Mouse (Mus musculus): ENCODE data around the gene Lrpprc. TPM values are rescaled to one million over a fixed set of nuclear protein-coding genes. Genes with fewer than 3 reads are reported as not detected.
A peak's percentile ranks its signal among the peaks of the same experiment; 100 is the strongest.

The Lrpprc gene
- total and polyA plus RNA-seq, 3 experiments, result 54.4 to 73.8 (median 65.9) TPM

DNA sequence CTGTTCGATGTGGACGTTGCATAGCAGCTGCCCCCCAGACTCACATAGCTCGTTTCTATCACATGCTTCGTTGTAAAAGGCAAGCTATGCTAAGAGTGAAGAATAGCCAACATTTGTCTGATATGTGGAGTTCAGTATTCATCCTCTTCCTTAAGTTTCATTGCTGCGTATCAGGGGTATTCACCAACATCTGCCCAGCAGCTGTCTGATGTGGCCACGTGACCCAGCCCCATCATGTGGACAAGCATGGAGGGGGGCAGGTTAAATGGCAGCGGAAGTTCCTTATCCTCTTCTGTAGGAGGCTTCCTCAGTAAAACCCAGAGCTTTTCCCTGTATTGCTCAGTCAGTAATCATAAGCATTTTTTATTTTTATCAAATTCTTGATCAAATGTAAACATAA, 132.8 kb downstream of the Lrpprc start:
- dilution Hi-C loops (cut with MboI; ENCODE audit: extremely low pct_ligation_motif_present, extremely low pct_unique_long_range_greater_than_20kb, low sequenced_read_pairs), result no loop called here

DNA sequence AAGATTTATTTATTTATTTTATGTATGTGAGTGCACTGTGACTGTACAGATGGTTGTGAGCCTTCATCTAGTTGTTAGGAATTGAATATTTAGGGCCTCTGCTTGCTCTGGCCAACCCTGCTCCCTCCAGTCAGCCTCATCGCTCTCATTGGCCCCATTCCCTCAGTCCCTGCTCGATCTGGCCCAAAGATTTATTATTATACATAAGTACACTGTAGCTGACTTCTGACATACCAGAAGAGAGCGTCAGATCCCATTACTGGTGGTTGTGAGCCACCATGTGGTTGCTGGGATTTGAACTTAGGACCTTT, 133.2 kb downstream of the Lrpprc start:
- Histone ChIP-seq H3K79me2 (replicated peaks; ENCODE audit: control insufficient read depth, extremely low read depth, insufficient read depth, poor library complexity, severe bottlenecking) (no peaks in the 10 kb centered on the region), H3K9ac (ENCODE audit: insufficient read depth, low read depth) (no peak overlapping the region), H3K4me2 (ENCODE audit: insufficient read depth, low read depth, poor library complexity, severe bottlenecking) (no peak overlapping the region), H3K9me3 (replicated peaks; ENCODE audit: low read length) (no peaks in the 10 kb centered on the region), H3K27ac (ENCODE audit: insufficient read depth, low read depth) (no peak overlapping the region), H3K36me3 (replicated peaks in 1 of 2; ENCODE audit: control insufficient read depth in 1 of 2, insufficient read depth in 1 of 2, low read length in 1 of 2) (peaks cover 0 to 12% of the 10 kb centered on the region in 2 experiments), H3K27me3 (replicated peaks) (no peaks in the 10 kb centered on the region), H3K4me3 (replicated peaks in 1 of 3; ENCODE audit: low read depth in 2 of 3, low read length in 2 of 3, poor library complexity in 1 of 3) (no peak overlapping the region), H3K4me1 (ENCODE audit: control insufficient read depth in 1 of 2, insufficient read depth in 2 of 2) (0 out of 4 replicates have a peak, but pooled peaks cover 0 to 3% of the 10 kb centered on the region in 2 experiments)
- in situ Hi-C loops (cut with MboI; ENCODE audit: low pct_ligation_motif_present, low pct_unique_long_range_greater_than_20kb, low sequenced_read_pairs) (no loop called here), dilution Hi-C loops (cut with MboI; ENCODE audit: extremely low pct_ligation_motif_present, extremely low pct_unique_long_range_greater_than_20kb, low sequenced_read_pairs) (no loop called here)
- TF ChIP-seq ZC3H11A (IDR thresholded peaks at IDR 0.05; ENCODE audit: low read depth, low read length), result no peak
- peak; percentile 6 for TF ChIP-seq RAD21 (IDR thresholded peaks at IDR 0.05; ENCODE audit: low read depth, low read length)
- no peak for TF ChIP-seq USF1 (IDR thresholded peaks at IDR 0.05; ENCODE audit: low read depth, low read length)
- DNase-seq (ENCODE audit: extremely low read depth), result no peak

More for the DNA sequence above, 132.8 kb downstream of the Lrpprc start:
- no peaks in the 10 kb centered on the region for H3K27me3 ChIP-seq (replicated peaks)
- no peaks in the 10 kb centered on the region for H3K9me3 ChIP-seq (replicated peaks; ENCODE audit: low read length)
- no peak overlapping the region for H3K4me3 ChIP-seq (replicated peaks in 1 of 3; ENCODE audit: low read depth in 2 of 3, low read length in 2 of 3, poor library complexity in 1 of 3)
- peaks cover 0 to 9% of the 10 kb centered on the region in 2 experiments for H3K36me3 ChIP-seq (replicated peaks in 1 of 2; ENCODE audit: control insufficient read depth in 1 of 2, insufficient read depth in 1 of 2, low read length in 1 of 2)
- 0 out of 4 replicates have a peak, but pooled peaks cover 0 to 3% of the 10 kb centered on the region in 2 experiments for H3K4me1 ChIP-seq (ENCODE audit: control insufficient read depth in 1 of 2, insufficient read depth in 2 of 2)
- no peak overlapping the region for H3K9ac ChIP-seq (ENCODE audit: insufficient read depth, low read depth)
- no peak for TF ChIP-seq CTCF (conservative IDR thresholded peaks at IDR 0.05 in 1 of 2, IDR thresholded peaks at IDR 0.05 in 1 of 2; ENCODE audit: low read depth in 2 of 2, low read length in 2 of 2)
- no peak overlapping the region for H3K27ac ChIP-seq (ENCODE audit: insufficient read depth, low read depth)
- no peaks in the 10 kb centered on the region for H3K79me2 ChIP-seq (replicated peaks; ENCODE audit: control insufficient read depth, extremely low read depth, insufficient read depth, poor library complexity, severe bottlenecking)
- no peak overlapping the region for H3K4me2 ChIP-seq (ENCODE audit: insufficient read depth, low read depth, poor library complexity, severe bottlenecking)
- in situ Hi-C loops (cut with MboI; ENCODE audit: low pct_ligation_motif_present, low pct_unique_long_range_greater_than_20kb, low sequenced_read_pairs), result no loop called here
- DNase-seq (ENCODE audit: extremely low read depth), result no peak

DNA sequence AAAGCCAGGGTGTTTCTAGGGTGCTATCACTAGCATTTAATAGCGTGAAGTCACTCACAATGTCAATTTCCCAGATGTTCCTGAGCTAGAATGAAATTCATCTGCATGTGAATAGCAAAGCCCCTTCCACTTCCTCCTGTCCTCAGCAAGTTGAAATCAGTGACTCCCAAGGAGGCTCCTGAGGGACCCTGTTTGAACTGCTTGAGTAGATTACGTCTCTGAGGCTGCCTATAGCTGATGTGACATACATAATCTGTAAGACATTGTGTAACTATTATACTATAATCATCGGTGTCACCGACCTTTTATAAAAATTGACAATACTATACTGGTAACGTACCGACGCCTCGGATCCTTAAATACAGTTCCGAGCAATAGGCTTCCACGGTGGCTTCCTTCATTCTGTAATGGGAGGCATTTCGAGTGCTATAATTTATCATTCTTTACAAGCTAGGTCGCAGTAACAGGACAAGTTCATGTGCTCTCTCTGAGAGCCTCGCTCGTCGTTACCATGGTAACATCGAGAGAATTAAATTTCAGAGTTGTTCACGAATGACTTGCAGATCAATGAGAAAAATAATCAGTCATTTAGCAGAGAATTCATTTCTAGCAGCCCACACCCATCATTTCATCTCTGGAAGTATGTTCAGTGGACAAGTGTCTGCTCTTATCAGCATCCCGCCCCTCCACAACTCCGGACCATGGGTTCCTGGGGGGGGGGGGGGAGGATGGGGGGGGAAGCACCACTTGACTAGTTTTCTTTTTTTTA, 133.8 kb downstream of the Lrpprc start:
- H3K9ac ChIP-seq (ENCODE audit: insufficient read depth, low read depth), result no peak overlapping the region
- H3K27ac ChIP-seq (ENCODE audit: insufficient read depth, low read depth), result no peak overlapping the region
- H3K79me2 ChIP-seq (replicated peaks; ENCODE audit: control insufficient read depth, extremely low read depth, insufficient read depth, poor library complexity, severe bottlenecking), result no peaks in the 10 kb centered on the region
- no peak for TF ChIP-seq TCF12 (IDR thresholded peaks at IDR 0.05; ENCODE audit: low read depth, low read length)
- TF ChIP-seq ZKSCAN1 (IDR thresholded peaks at IDR 0.05; ENCODE audit: borderline replicate concordance, low read depth, low read length), result no peak
- TF ChIP-seq IRF4 (IDR thresholded peaks at IDR 0.05; ENCODE audit: low read depth, low read length), result no peak
- TF ChIP-seq JUN (IDR thresholded peaks at IDR 0.05; ENCODE audit: insufficient read depth, low read depth, low read length), result no peak
- no peak for TF ChIP-seq UBTF (IDR thresholded peaks at IDR 0.05; ENCODE audit: low read depth, low read length)
- no peak for TF ChIP-seq RCOR1 (conservative IDR thresholded peaks at IDR 0.05; ENCODE audit: low read depth, low read length)
- no peak for TF ChIP-seq HCFC1 (IDR thresholded peaks at IDR 0.05; ENCODE audit: low read depth, low read length)
- TF ChIP-seq KAT2A (IDR thresholded peaks at IDR 0.05; ENCODE audit: insufficient replicate concordance, low read length), result no peak
- TF ChIP-seq USF1 (IDR thresholded peaks at IDR 0.05; ENCODE audit: low read depth, low read length), result no peak
- TF ChIP-seq BHLHE40 (IDR thresholded peaks at IDR 0.05; ENCODE audit: low read depth, low read length), result no peak
- TF ChIP-seq MAZ (IDR thresholded peaks at IDR 0.05; ENCODE audit: low read depth, low read length), result no peak
- no peak for TF ChIP-seq POLR2A (IDR thresholded peaks at IDR 0.05; ENCODE audit: low read depth, low read length)
- TF ChIP-seq ELF1 (IDR thresholded peaks at IDR 0.05; ENCODE audit: low read depth, low read length), result no peak
- TF ChIP-seq ETS1 (conservative IDR thresholded peaks at IDR 0.05; ENCODE audit: low read depth, low read length), result no peak
- no peak for TF ChIP-seq MAX (IDR thresholded peaks at IDR 0.05; ENCODE audit: low read length)
- no peak for TF ChIP-seq EP300 (IDR thresholded peaks at IDR 0.05; ENCODE audit: low read length)
- no peak for DNase-seq (ENCODE audit: extremely low read depth)
- in situ Hi-C loops (cut with MboI; ENCODE audit: low pct_ligation_motif_present, low pct_unique_long_range_greater_than_20kb, low sequenced_read_pairs), result no loop called here
- no peak overlapping the region for H3K4me2 ChIP-seq (ENCODE audit: insufficient read depth, low read depth, poor library complexity, severe bottlenecking)
- H3K9me3 ChIP-seq (replicated peaks; ENCODE audit: low read length), result no peaks in the 10 kb centered on the region
- peaks cover 0 to 15% of the 10 kb centered on the region in 2 experiments for H3K36me3 ChIP-seq (replicated peaks in 1 of 2; ENCODE audit: control insufficient read depth in 1 of 2, insufficient read depth in 1 of 2, low read length in 1 of 2)
- H3K4me1 ChIP-seq (ENCODE audit: control insufficient read depth in 1 of 2, insufficient read depth in 2 of 2), result no peaks in the 10 kb centered on the region
- H3K27me3 ChIP-seq (replicated peaks), result no peaks in the 10 kb centered on the region
- dilution Hi-C loops (cut with MboI; ENCODE audit: extremely low pct_ligation_motif_present, extremely low pct_unique_long_range_greater_than_20kb, low sequenced_read_pairs), result no loop called here
- no peak overlapping the region for H3K4me3 ChIP-seq (replicated peaks in 1 of 3; ENCODE audit: low read depth in 2 of 3, low read length in 2 of 3, poor library complexity in 1 of 3)

Data from CH12.LX (cell line).